Mouse (Mus musculus) cerebellum, adult 2 months (tissue): ENCODE measurements around the gene Trit1.

ENCODE experiments used
- CTCF ChIP-seq: fragments of 200-500 bp; IDR thresholded peaks from 2 replicates; pipeline ENCODE4 v1.5.1; 2011; ENCODE audit warnings: low read depth, mild to moderate bottlenecking, control low read depth, low read length, moderate library complexity, borderline replicate concordance; ENCODE audit not compliant: insufficient read depth
- POLR2A ChIP-seq: fragments of 200-500 bp; IDR thresholded peaks from 2 replicates; pipeline ENCODE4 v1.6.1; 2011; ENCODE audit warnings: low read length, control low read depth, borderline replicate concordance; ENCODE audit not compliant: insufficient read depth

DNA sequence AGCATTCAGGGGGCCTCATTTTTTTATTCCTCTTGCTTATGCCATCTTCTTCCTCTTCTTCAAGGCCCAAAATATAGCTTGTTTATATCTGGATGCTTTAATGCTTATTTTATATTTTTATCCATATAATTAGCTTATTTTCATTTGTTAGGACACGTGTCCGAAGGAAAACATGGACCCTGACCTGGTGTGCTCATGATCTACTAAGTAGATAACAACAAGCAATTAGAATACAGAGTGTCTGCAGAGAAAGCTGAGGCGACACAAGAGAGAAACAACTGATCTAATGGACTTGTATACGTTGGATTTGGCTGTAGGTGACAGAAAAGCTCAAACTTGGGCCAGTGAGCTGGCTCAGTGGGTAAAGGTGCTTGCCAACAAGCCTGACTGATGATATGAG is 39.5 kb upstream of the Trit1 start:
- no peak for TF ChIP-seq POLR2A
- no peak for TF ChIP-seq CTCF
